Mouse (Mus musculus) adrenal gland, postnatal 25 days (tissue): Measurements from ENCODE around the gene Creg1. TPM values are rescaled to one million over a fixed set of nuclear protein-coding genes. Genes with fewer than 3 reads are reported as not detected.
A peak's percentile ranks its signal among the peaks of the same experiment; 100 is the strongest.

Experiments
- DNase-seq: peaks from one replicate; pipeline ENCODE4 v3.0.0; 2021; ENCODE audit warnings: mixed read lengths
- long read RNA-seq: library from polyadenylated mRNA; stranded (forward); transcript quantifications from one replicate; pipeline ENCODE4 v2.0.0, GENCODE M21; 2021
- total RNA-seq: library from RNA; stranded (reverse); gene quantifications from 2 replicates; pipeline ENCODE4 v1.2.3, GENCODE M21; 2021

The Creg1 gene
- total RNA-seq = 49.1 and 54.8 TPM in 2 replicates
- long read RNA-seq, transcript Creg1-202 (4 exons, 2,163 nt) = major isoform, 273 of 285 reads
- long read RNA-seq, partial matches to known transcripts = 2 of 285 reads
- long read RNA-seq, other reads (novel, unspliced or antisense) = 8 of 285 reads

GRCm38 (mm10) chr1:165763635-165764372, at the start of gene Creg1:
Gene Creg1, plus strand, starts transcription at chr1:165763746.
- peak; percentile 93 for DNase-seq

- no peak for DNase-seq
Observed at GRCm38 (mm10) chr1:165713798-165714197, 49.7 kb upstream of the Creg1 start.

GRCm38 (mm10) chr1:165716426-165716825, 47.1 kb upstream of the Creg1 start:
- DNase-seq = no peak

GRCm38 (mm10) chr1:165717711-165718542, 45.6 kb upstream of the Creg1 start:
- no peak for DNase-seq

- no peak for DNase-seq
Observed at GRCm38 (mm10) chr1:165718543-165719105, 44.9 kb upstream of the Creg1 start.

- no peak for DNase-seq
Observed at GRCm38 (mm10) chr1:165722531-165723123, 40.9 kb upstream of the Creg1 start.

GRCm38 (mm10) chr1:165724219-165725033, 39.1 kb upstream of the Creg1 start:
- DNase-seq = no peak

GRCm38 (mm10) chr1:165725039-165725644, 38.4 kb upstream of the Creg1 start:
- DNase-seq = no peak

- DNase-seq = no peak
Observed at GRCm38 (mm10) chr1:165726986-165727385, 36.6 kb upstream of the Creg1 start.

- DNase-seq = no peak
Observed at GRCm38 (mm10) chr1:165728057-165728639, 35.4 kb upstream of the Creg1 start.

- DNase-seq = no peak
Observed at GRCm38 (mm10) chr1:165730129-165730528, 33.4 kb upstream of the Creg1 start.

- no peak for DNase-seq
Observed at GRCm38 (mm10) chr1:165731553-165731952, 32.0 kb upstream of the Creg1 start.

- DNase-seq = no peak
Observed at GRCm38 (mm10) chr1:165734840-165735239, 28.7 kb upstream of the Creg1 start.

GRCm38 (mm10) chr1:165735826-165736818, 27.4 kb upstream of the Creg1 start:
- peak; percentile 82 for DNase-seq

- no peak for DNase-seq
Observed at GRCm38 (mm10) chr1:165737451-165737850, 26.1 kb upstream of the Creg1 start.

- no peak for DNase-seq
Observed at GRCm38 (mm10) chr1:165737867-165738266, 25.7 kb upstream of the Creg1 start.

- DNase-seq = no peak
Observed at GRCm38 (mm10) chr1:165738985-165739384, 24.6 kb upstream of the Creg1 start.

- DNase-seq = no peak
Observed at GRCm38 (mm10) chr1:165741989-165742388, 21.6 kb upstream of the Creg1 start.

GRCm38 (mm10) chr1:165748053-165748452, 15.5 kb upstream of the Creg1 start:
- DNase-seq = no peak
